Comparison of ENCODE assay signal across 8 mouse cellular contexts in the genomic region with DNA sequence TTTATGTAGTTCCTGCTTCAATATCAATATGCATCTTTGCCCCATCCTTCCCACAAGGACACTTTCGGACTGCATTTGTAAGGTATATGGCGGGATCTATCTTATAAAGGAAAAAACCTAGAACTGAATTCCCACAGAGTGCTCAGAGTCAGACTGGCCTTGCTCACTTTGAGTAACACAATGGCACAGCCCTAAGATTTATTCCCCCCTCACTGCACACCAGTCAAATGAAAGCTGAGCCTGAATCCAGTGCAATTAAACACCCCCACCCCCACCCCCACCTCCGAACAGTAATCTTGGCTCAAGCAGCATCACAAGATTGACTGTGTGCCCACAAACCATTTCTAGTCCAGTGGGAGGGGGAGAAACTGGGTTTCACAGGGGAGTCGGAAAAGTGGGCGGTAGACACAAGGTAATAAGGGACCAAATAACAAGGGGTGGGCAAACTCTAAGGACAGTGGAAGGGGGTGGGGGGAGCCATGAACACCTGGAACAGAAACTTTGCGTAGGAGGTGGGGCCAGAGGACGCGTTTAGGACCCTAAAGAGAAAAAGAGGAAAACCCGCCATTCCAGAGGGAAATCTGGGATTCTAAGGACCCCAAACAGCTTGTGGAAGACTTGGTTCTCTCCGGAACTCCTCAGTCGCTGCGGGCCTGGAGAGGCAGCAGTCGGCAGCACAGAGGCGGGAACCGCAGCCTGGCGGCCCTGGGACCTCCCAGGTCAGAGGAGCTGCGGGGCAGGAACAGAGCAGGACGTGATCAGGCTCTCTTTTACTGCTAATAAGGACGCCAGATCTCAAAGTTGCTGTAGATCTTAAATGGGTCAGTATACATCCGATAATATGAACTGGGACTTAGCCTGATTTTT. TPM values are rescaled to one million over a fixed set of nuclear protein-coding genes. Genes with fewer than 3 reads are reported as not detected.
DNase-seq lines count a peak whose midpoint lies in the region; ATAC-seq and TF ChIP-seq lines count a peak whose summit lies in the region.

No protein-coding gene starts in this region.

- 14% methylated on average over 20 of the region's 20 CpGs for WGBS in embryonic facial prominence, embryonic 14.5 days
- WGBS in intestine, embryonic 14.5 days, result 14% methylated on average over 20 of the region's 20 CpGs
- WGBS in liver, embryonic 16.5 days (ENCODE audit: insufficient replicate concordance), result 14% methylated on average over 20 of the region's 20 CpGs
- 12% methylated on average over 20 of the region's 20 CpGs for WGBS in stomach, embryonic 14.5 days
- WGBS in cerebellum, adult 2 months, result 9% methylated on average over 20 of the region's 20 CpGs

- H3K36me3 ChIP-seq in embryonic facial prominence, embryonic 14.5 days (ENCODE audit: control insufficient read depth, insufficient read depth, low read length), result no peaks in the 10 kb centered on the region
- H3K36me3 ChIP-seq in intestine, embryonic 14.5 days (ENCODE audit: control insufficient read depth, insufficient read depth, low read length), result no peaks in the 10 kb centered on the region
- H3K36me3 ChIP-seq in liver, embryonic 16.5 days (ENCODE audit: control insufficient read depth, insufficient read depth), result no peaks in the 10 kb centered on the region
- H3K36me3 ChIP-seq in stomach, embryonic 14.5 days (ENCODE audit: control insufficient read depth, insufficient read depth, low read length), result no peaks in the 10 kb centered on the region

- H3K4me1 ChIP-seq in embryonic facial prominence, embryonic 14.5 days (ENCODE audit: control insufficient read depth, insufficient read depth, low read length), result no peaks in the 10 kb centered on the region
- no peaks in the 10 kb centered on the region for H3K4me1 ChIP-seq in intestine, embryonic 14.5 days (replicated peaks; ENCODE audit: control insufficient read depth, insufficient read depth, low read length)
- H3K4me1 ChIP-seq in liver, embryonic 16.5 days (ENCODE audit: control insufficient read depth, low read depth, low read length), result no peaks in the 10 kb centered on the region
- H3K4me1 ChIP-seq in stomach, embryonic 14.5 days (ENCODE audit: control insufficient read depth, insufficient read depth, low read length), result no peaks in the 10 kb centered on the region
- H3K4me1 ChIP-seq in cerebellum, adult 2 months (ENCODE audit: control insufficient read depth, insufficient read depth, low read length), result no peaks in the 10 kb centered on the region

- H3K9me3 ChIP-seq in embryonic facial prominence, embryonic 14.5 days (ENCODE audit: control insufficient read depth, low read length), result no peaks in the 10 kb centered on the region
- H3K9me3 ChIP-seq in intestine, embryonic 14.5 days (ENCODE audit: control insufficient read depth, low read length), result no peaks in the 10 kb centered on the region
- H3K9me3 ChIP-seq in liver, embryonic 16.5 days (replicated peaks; ENCODE audit: control insufficient read depth, low read length), result no peaks in the 10 kb centered on the region
- H3K9me3 ChIP-seq in stomach, embryonic 14.5 days (ENCODE audit: control insufficient read depth, low read depth, low read length), result no peaks in the 10 kb centered on the region

- H3K27ac ChIP-seq in embryonic facial prominence, embryonic 14.5 days (replicated peaks; ENCODE audit: low read depth, low read length), result no peak overlapping the region
- no peak overlapping the region for H3K27ac ChIP-seq in intestine, embryonic 14.5 days (ENCODE audit: low read depth)
- no peak overlapping the region for H3K27ac ChIP-seq in liver, embryonic 16.5 days (ENCODE audit: low read length)
- no peak overlapping the region for H3K27ac ChIP-seq in stomach, embryonic 14.5 days (ENCODE audit: low read length)
- H3K27ac ChIP-seq in cerebellum, adult 2 months (ENCODE audit: insufficient read depth, low read length), result no peak overlapping the region

- peak overlapping the region; percentile 56 for H3K4me2 ChIP-seq in embryonic facial prominence, embryonic 14.5 days (ENCODE audit: low read depth, low read length)
- H3K4me2 ChIP-seq in intestine, embryonic 14.5 days (ENCODE audit: low read length), result peak overlapping the region; percentile 64
- peak overlapping the region; percentile 44 for H3K4me2 ChIP-seq in liver, embryonic 16.5 days (ENCODE audit: low read depth, low read length)
- H3K4me2 ChIP-seq in stomach, embryonic 14.5 days (replicated peaks; ENCODE audit: low read depth, low read length), result peak overlapping the region; percentile 50

- H3K9ac ChIP-seq in embryonic facial prominence, embryonic 14.5 days (ENCODE audit: low read depth, low read length), result peak overlapping the region; percentile 28
- H3K9ac ChIP-seq in intestine, embryonic 14.5 days (ENCODE audit: low read length), result peak overlapping the region; percentile 31
- no peak overlapping the region for H3K9ac ChIP-seq in liver, embryonic 16.5 days (ENCODE audit: low read depth, low read length)
- H3K9ac ChIP-seq in stomach, embryonic 14.5 days (replicated peaks; ENCODE audit: low read depth, low read length), result peak overlapping the region; percentile 26

- peak; percentile 10 for DNase-seq in left cerebral cortex, postnatal 4 days
- no peak for DNase-seq in left cerebral cortex, adult 11 months (ENCODE audit: low spot score)
- peak; percentile 8 for DNase-seq in embryonic facial prominence, embryonic 14.5 days (ENCODE audit: low spot score)
- peak; percentile 59 for DNase-seq in intestine, embryonic 14.5 days (ENCODE audit: low spot score)
- no peak for DNase-seq in cerebellum, adult 2 months
- no peak for DNase-seq in thymus, postnatal 4 days

- no peak for TF ChIP-seq POLR2A in cerebellum, adult 2 months (IDR thresholded peaks at IDR 0.05; ENCODE audit: borderline replicate concordance, insufficient read depth, low read length)

- ATAC-seq in embryonic facial prominence, embryonic 14.5 days (ENCODE audit: low read depth), result peak; percentile 18; the same call in 1 of the 2 replicates
- 0 out of 2 replicates have a peak, but pooled peaks have one; percentile 47 for ATAC-seq in intestine, embryonic 14.5 days (replicated peaks; ENCODE audit: low FRiP score, low TSS enrichment, low read depth)
- ATAC-seq in liver, embryonic 16.5 days (ENCODE audit: low read depth), result no peak
- no peak for ATAC-seq in stomach, embryonic 14.5 days (ENCODE audit: insufficient number of reproducible peaks, insufficient read depth, low FRiP score, low read depth)

- peak overlapping the region; percentile 34 for H3K4me3 ChIP-seq in embryonic facial prominence, embryonic 14.5 days (ENCODE audit: low read depth, low read length)
- H3K4me3 ChIP-seq in intestine, embryonic 14.5 days (ENCODE audit: low read depth, low read length), result peak overlapping the region; percentile 26
- H3K4me3 ChIP-seq in liver, embryonic 16.5 days (ENCODE audit: low read depth, low read length), result peak overlapping the region; percentile 38
- H3K4me3 ChIP-seq in stomach, embryonic 14.5 days (ENCODE audit: low read depth, low read length), result peak overlapping the region; percentile 26
- no peak overlapping the region for H3K4me3 ChIP-seq in cerebellum, adult 2 months (replicated peaks; ENCODE audit: insufficient read depth, low read depth, low read length)

- H3K27me3 ChIP-seq in embryonic facial prominence, embryonic 14.5 days (replicated peaks; ENCODE audit: control insufficient read depth, insufficient read depth, low read length), result peaks cover 7% of the 10 kb centered on the region; the same call in 1 of the 2 replicates
- H3K27me3 ChIP-seq in intestine, embryonic 14.5 days (replicated peaks; ENCODE audit: control insufficient read depth, insufficient read depth, low read length), result no peaks in the 10 kb centered on the region
- peaks cover 15% of the 10 kb centered on the region for H3K27me3 ChIP-seq in liver, embryonic 16.5 days (ENCODE audit: control insufficient read depth, insufficient read depth, low read depth, low read length)
- H3K27me3 ChIP-seq in stomach, embryonic 14.5 days (ENCODE audit: control insufficient read depth, insufficient read depth, low read length), result no peaks in the 10 kb centered on the region
- H3K27me3 ChIP-seq in cerebellum, adult 2 months (ENCODE audit: control insufficient read depth, insufficient read depth, low read length), result no peaks in the 10 kb centered on the region

- intact Hi-C loops in left cerebral cortex, postnatal 4 days (cut with DNase I), result no loop called here

- no peak for TF ChIP-seq CTCF in cerebellum, adult 2 months (IDR thresholded peaks at IDR 0.05; ENCODE audit: borderline replicate concordance, insufficient read depth, low read depth, low read length)

RNA-seq across cellular contexts. Expression of a gene that starts 23.0 kb away (rescaled TPM):
- total RNA-seq in left cerebral cortex, postnatal 4 days (2021), result 10 to 100 TPM; 10.1 to 14.6 TPM
- 6.1 and 6.9 TPM in 2 replicates for polyA plus RNA-seq in embryonic facial prominence, embryonic 14.5 days (2014; fragmentation: Nextera tagmentation; extraction: Ambion mirVana)
- 4.6 and 7.8 TPM in 2 replicates for polyA plus RNA-seq in intestine, embryonic 14.5 days (2014; fragmentation: Nextera tagmentation; extraction: Ambion mirVana)
- polyA plus RNA-seq in liver, embryonic 16.5 days (2015; fragmentation: Nextera tagmentation; extraction: Ambion mirVana), result 1.7 and 1.8 TPM in 2 replicates
- polyA plus RNA-seq in stomach, embryonic 14.5 days (2014; fragmentation: Nextera tagmentation; extraction: Ambion mirVana), result 7.0 and 8.3 TPM in 2 replicates
- 3.8 and 4.6 TPM in 2 replicates for polyA plus RNA-seq in cerebellum, adult 2 months (2012; rRNA removed)

RNA-seq across cellular contexts. Expression of a gene that starts 46.0 kb away (rescaled TPM):
- total RNA-seq in left cerebral cortex, postnatal 4 days (2021), result 10 to 100 TPM; 13.6 to 15.9 TPM
- polyA plus RNA-seq in embryonic facial prominence, embryonic 14.5 days (2014; fragmentation: Nextera tagmentation; extraction: Ambion mirVana), result 13.4 and 13.7 TPM in 2 replicates
- polyA plus RNA-seq in intestine, embryonic 14.5 days (2014; fragmentation: Nextera tagmentation; extraction: Ambion mirVana), result 11.1 and 13.2 TPM in 2 replicates
- polyA plus RNA-seq in liver, embryonic 16.5 days (2015; fragmentation: Nextera tagmentation; extraction: Ambion mirVana), result 3.4 and 3.7 TPM in 2 replicates
- 13.1 and 16.5 TPM in 2 replicates for polyA plus RNA-seq in stomach, embryonic 14.5 days (2014; fragmentation: Nextera tagmentation; extraction: Ambion mirVana)
- 9.7 and 10.1 TPM in 2 replicates for polyA plus RNA-seq in cerebellum, adult 2 months (2012; rRNA removed)

Comparison
In these comparisons a context has a peak if more than half of its experiments do, and no peak if none do; other contexts are left out.
1. DNase-seq: peak in left cerebral cortex, postnatal 4 days (single experiment), embryonic facial prominence, embryonic 14.5 days (single experiment) and intestine, embryonic 14.5 days (single experiment); none in left cerebral cortex, adult 11 months (single experiment), cerebellum, adult 2 months (0 of 2) and thymus, postnatal 4 days (single experiment).
2. ATAC-seq: peak in embryonic facial prominence, embryonic 14.5 days (single experiment) and intestine, embryonic 14.5 days (single experiment); none in liver, embryonic 16.5 days (single experiment) and stomach, embryonic 14.5 days (single experiment).
3. Peak in every context shown above with its lines, with median percentiles within 50 percentile points of each other: H3K4me2 ChIP-seq.